Mouse (Mus musculus) erythroid progenitor cell, adult 5-6 weeks (primary cell): Measurements from ENCODE around the gene Prkg2. TPM values are rescaled to one million over a fixed set of nuclear protein-coding genes. Genes with fewer than 3 reads are reported as not detected.

Experiments used
- ATAC-seq: replicated peaks from 2 replicates; pipeline ENCODE4 v1.8.0; 2016; ENCODE audit warnings: moderate number of reproducible peaks, mild to moderate bottlenecking, moderate TSS enrichment, inconsistent platforms; ENCODE audit not compliant: poor library complexity, low FRiP score, severe bottlenecking
- total RNA-seq, 2 experiments: library from RNA; stranded (forward) in 1 of 2; stranded (reverse) in 1 of 2; fragments of 150-400 nt in 1 of 2; fragments of 186-747, 209-891 nt in 1 of 2; gene quantifications; 2 replicates each; pipeline versions ENCODE4 v1.2.3 to v1.2.4; 2015 to 2017; ENCODE audit warnings: low replicate concordance in 2 of 2

Prkg2 gene
- total RNA-seq, 2 experiments from 2014 or later: not detected

DNA sequence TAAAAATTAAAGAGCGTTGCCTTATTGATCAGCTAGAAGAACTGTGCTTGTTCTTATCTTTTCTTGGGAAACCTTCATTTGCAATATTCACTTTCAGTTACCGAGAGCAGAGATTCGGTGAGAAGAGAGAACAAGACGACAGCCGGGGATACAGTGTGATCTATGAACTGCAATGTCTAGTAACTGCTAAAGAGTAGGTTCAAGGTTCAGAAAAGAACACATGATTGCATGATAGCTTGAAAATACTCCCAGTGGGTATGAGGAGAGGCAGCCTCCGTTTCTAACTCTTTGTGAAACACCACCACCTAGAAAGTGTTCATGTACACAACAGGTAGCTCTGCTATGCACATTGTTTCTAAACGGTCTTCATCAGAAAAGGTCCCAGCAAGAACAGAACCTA is 55.8 kb downstream of the Prkg2 start:
- no peak for ATAC-seq

DNA sequence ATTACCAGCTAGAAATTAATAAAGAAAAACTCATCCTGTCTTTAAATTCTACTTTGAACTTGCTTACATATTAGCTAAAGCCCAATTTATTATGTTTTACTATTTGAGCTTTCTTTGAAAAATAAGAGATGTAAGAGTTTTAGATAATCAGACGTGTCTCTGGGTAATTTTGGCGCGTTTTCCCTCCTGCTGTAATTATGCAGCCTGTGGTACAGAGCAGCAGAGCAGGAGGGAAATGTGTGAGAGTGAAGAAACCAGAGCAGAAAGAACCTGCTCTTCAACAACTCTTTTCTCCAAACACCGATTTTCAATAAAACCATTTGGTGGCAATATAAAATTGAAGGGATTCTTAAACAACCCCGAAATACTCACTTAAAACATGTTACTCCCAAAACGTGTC is 58.8 kb downstream of the Prkg2 start:
- ATAC-seq: no peak

DNA sequence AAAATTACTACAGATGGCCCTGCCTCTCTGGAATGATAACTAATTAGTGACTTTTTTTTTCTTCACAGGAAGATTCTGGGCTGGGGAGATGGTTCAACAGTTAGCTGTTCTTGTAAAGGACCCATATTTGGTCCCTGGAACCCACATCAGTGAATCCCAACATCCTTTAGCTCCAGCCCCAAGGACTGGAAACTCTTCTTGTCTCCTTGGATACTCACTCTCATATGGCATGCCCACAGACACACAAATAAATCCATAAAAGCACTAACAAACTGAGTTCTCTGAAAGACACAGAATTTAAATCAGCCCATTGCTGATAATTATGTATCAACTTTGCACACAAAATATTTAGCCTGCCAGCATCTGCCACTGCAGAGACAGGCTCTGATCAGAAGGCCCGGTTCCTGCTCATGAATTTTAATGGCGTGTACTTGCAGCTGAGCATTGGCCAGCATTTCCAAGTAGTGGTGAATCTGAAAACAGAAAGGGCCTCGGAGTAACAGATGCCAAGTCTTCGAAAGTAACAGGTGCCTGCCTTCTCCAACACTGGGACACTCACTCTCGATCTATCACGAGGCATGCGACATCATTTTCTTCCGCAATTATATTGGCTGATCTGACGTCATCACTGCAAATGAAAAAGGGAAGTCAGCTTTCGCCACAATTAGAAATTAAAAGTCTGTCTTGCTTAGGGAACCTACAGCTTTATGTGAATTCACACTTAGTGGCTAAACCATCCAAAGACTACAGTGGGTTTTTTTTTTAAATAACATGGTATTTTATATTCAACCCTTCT is 61.1 kb downstream of the Prkg2 start:
- no peak for ATAC-seq

DNA sequence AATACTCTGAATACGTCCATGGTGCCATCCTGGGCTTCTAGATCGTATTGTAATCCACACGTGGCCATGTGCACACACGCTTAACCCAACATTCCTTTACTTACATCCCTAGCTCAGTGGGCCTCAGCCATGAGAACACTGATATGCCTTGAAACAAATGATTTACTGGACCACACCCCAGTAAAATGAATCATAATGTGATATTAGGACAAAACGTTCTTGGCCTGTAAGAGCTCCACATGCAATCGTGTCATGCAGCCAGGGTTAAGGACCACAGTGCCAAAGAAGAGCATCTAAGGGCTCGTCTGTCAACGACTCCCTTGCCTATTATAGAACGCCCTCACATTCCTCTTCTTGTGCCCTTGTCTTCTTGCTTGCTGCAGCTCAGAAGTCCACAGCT is 70.5 kb downstream of the Prkg2 start:
- no peak for ATAC-seq

DNA sequence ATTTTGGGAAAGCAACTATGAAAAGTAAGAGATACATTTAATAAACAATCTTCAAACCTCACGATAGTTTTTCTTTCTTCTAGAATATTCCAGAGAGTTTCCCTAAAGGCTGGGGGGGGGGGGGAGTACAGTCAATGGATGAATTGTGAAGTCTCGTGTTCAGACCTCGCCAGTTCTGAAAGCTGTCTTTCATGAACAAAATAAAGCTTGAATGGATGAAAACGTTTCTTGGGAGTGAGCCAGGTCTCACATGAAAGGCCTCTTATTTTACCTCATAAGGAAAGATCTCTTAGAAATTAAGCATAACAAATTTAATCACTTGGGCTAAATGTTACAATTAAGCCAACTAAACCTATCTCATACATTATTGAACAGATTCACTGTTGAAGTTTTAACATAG is 72.0 kb downstream of the Prkg2 start:
- no peak for ATAC-seq

DNA sequence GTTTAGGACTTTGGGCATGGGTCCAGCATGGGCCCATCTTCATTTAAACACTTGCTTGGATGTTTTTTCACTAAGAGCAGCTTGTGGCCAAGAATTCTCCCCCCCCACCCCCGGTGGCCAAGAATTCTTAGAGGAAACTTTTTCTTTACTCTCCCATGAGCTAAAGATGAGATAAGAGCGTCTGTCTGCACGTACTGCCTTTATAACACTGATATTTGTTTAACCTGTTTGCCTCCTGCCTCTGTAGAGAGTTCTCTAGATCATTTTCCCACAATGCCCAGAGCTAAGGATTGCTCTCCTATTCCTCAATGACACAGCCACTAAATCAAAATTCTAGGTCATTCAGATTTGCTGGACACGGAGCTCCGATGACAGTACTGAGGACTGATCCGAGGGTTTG is 72.8 kb downstream of the Prkg2 start:
- ATAC-seq: no peak

DNA sequence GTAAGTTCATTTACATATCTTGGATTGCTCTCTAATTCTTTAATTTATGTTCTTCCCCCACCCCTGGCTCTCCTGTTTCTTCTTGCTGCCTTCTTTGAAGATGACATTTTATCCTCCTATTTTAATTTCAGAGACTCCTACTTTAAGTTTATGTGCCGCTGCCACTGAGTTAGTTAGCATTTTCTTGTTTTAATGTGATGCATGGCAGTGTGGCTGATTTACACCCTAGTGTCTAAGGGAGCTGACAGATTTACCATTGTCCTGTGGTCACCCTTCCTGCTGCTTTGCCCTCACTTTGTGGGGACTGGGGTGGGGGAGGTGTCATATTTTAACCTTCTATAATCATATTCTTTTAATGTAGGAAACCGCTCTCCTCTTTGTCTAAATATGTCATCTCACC is 74.7 kb downstream of the Prkg2 start:
- ATAC-seq: no peak

DNA sequence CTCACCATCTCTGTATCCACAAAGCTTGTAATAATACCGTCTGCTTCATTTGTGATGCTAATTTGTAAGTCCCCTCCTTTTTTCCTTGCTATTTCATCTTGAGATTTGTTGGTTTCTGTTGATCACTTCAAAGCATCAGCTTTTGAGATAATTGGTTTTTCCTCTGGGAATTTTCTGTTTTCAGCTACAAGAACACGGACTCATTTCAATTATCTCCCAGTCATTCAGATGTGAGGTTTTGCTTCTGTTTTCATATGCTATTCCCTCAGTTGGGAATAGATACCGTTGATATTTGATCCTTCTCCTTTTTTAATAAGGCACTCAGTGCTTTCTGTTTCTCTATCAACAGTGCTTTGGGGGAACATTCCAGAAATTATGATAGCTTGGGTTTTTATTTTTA is 81.6 kb downstream of the Prkg2 start:
- ATAC-seq: no peak

DNA sequence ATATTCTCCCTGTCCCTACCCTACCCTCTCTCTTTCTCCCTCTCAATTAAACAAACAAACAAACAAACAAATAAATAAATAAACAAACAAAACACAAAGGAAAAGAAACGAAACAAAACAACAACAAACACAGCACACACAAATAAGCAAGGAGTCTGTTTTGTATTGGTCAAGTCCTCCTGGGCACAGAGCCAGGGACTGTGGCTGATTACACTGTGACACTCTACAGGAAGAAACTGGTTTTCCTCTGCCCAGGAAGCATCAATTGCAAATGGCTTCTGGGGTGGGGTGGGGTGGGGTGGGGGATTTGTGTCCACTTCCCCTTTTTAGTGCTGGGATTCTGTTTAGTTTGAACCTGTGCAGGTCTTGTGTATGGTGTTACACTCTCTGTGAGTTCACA is 83.8 kb downstream of the Prkg2 start:
- no peak for ATAC-seq

DNA sequence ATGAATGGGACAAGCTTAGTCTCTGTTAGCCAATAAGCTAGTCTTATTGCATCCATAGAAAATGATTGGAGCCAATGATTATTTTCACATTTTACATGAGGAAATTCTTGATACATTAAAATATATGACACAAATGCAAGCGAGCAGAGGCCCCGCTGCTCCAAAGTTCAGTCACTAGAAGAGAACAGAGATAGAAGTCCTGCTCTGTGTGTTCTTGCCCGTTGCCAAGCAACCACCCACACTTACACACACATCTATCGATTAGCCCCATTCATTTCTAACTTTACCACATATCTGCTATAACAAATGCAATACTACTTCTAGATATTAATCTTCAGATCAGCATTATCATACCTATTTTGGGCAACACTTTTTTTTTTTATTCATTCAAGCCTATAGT is 85.6 kb downstream of the Prkg2 start:
- ATAC-seq: no peak

DNA sequence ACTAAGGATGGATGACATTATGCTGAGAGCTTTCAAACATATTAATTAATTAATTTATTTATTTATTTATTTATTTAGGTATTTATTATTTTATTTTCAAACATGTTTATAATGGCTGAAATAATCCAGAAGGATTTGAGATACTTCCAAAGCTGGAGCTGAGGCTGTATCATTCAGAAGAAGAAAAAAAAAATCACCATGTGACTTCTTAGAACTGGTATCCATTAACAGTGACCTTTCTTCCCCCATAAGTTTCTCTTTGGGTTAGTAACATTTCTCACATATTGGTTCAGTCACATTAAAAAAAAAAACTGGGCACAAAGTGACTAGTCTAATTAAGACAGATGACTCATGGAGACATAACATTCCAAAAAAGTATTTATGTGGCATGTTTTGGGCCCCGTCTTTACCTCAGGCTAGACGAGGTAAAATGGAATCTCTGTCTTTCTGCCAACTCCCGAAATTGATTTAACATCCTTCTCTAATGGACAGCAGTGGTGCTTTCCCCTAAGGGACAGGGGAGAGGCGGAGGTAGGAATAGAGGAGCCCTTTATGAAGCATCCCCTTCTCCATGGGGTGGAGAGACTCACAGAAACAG is 86.6 kb downstream of the Prkg2 start:
- ATAC-seq: no peak

DNA sequence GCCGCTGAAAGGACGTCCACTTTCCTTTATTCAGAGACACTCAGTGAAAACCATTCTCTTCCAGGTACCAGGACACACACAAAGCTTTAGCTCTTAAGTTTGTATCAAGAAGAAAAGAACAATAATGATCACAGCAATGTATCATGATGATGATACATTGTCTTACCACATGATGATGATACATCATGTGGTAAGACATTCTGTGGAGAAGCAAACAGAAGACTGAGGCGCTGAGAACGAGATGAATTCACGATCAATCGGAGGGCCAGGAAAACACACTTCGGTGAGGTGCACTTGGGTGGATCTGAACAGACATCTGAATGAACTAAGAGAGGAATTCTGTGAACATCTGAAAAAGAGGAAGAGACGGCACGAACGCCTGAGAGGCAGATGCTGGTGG is 87.4 kb downstream of the Prkg2 start:
- ATAC-seq: no peak

DNA sequence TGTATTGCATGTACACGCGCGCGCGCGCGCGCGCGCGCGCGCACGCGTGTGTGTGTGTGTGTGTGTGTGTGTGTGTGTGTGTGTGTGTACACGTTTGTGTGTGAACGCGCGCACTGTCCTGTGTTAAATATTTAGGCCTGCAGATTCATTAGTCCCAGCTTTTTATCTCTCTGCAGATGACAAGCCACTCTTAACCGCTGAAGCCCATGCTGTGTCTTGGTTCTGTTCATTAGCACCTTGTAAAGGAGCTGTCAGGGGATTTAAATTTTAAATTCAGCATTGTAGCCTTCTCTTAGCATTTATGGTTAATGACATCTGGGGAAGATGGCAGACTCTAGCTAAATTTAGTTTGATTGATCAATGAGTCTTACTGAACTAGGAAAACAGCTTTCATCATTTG is 90.5 kb downstream of the Prkg2 start:
- no peak for ATAC-seq

DNA sequence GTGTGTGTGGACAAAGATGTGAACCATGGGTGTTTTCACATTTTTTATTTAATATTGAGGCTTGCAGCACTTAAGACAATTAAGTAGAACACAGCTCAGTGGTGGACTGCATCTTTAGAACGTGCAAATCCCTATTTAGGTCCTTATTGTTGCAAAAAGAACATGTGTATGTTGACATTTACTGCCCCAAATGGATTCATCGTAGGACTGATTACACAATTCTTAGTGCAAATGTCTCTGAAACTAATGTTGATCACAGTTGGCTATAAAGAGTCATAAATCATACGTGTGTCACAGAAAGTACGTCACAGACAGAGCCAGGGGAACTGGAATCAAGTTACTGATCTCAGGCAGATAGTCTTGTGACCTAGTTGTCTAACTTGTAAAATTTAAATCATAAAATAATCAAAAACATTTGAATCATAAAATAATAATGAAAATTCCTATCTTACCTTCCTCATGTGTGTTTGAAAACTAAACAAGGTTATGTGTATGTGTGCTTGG is 91.0 kb downstream of the Prkg2 start:
- ATAC-seq: no peak

DNA sequence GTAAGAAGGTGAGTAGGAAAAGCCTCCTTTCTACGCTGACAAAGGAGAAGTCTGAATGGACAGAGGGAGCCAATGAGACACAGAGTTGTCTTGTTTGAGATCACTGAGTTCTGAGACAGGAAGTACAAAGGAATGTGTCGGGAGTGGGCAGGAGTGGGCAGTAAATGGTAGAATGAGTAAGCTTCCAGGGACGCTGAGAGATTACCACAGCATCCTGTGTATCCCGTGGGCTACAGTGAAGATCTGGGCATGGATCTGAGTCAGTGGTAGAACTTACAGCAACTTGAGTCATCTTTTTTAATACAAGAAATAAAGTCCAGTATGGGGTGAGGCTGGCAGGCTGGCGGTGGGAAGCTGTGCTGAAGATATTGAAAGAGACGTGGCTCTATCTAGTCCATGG is 93.4 kb downstream of the Prkg2 start:
- ATAC-seq: no peak

DNA sequence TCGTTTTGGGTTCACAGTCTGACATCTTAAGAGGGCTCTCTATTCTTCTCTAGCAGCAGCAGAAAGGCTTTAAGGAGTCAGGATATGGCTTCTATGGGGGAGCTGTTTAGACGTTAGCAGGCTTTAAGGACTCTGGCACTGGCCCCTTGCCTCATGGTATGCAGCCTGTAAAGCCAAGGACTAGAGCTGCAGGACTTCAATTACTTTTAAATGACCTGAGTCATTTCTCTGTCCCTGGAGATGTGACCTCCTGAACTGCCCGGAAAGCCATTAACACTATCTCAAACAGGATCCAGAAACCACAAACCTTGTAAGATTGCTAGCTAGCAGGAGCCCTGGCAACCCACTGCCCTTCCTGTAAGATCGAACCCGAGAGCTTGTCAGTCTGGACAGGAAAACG is 96.4 kb downstream of the Prkg2 start:
- ATAC-seq: no peak

DNA sequence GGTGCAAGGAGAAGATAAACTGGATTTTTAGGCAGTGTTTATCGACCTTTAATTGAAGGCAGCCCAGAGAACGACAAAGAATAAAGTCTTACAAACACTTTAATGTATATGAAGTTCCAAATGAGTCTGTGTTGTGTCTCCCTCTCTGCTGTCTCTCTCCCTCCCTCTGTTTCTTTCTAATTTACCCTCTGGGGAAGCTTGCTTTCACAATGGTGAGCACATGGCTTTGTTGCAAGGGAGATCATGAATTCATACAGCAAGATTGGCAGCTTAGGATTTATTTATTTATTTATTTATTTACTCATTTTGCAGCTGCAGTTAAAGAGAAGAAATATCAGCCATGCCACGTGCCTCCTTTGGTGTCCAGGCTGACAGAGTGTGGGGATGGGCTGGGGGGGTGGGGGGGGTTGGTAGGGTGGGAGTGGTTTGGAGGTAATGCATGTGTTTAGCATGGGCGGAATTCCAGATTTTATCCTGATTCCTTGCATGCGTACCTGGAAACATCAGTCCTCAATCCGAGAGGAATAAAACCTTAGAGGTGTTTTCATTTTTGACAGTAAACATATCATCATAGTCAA is 97.4 kb downstream of the Prkg2 start:
- ATAC-seq: no peak

DNA sequence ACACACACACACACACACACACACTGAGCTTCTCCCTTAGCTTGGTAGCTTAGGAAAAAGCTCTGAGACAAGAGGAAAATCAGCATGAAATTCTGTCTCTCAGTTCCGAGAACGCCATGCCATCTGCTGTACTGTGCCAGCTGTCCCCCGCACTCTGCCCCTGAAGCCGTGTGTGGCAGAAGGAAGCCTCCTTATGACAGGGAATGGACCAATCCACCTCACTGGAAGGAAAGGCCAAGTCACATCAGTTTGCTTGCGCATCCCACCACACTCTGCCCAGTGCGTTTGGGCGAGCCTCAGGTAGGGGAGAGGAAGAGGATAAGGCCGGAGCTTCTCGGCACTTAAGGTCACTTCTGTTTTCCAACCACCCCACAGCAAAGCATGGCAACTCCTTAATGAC is 98.0 kb downstream of the Prkg2 start:
- no peak for ATAC-seq

DNA sequence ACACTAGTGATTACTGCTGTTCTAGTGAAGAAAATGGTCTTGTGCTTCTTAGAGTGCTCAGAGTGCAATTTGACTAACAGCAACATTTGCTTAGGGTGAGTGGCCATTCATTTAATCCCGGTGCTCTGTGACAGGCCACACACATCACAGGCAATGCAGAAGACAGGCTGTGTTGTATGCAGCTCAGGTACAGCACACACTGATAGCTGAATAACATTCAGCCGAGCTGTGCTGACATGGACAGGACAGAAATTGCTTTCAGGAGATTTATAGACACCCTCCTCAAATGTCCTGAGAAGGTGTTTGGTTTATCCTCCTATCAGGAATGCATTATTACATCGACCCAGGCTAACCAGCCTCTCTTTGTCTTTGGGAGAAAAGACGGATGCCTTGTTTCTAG is 99.3 kb downstream of the Prkg2 start:
- no peak for ATAC-seq

DNA sequence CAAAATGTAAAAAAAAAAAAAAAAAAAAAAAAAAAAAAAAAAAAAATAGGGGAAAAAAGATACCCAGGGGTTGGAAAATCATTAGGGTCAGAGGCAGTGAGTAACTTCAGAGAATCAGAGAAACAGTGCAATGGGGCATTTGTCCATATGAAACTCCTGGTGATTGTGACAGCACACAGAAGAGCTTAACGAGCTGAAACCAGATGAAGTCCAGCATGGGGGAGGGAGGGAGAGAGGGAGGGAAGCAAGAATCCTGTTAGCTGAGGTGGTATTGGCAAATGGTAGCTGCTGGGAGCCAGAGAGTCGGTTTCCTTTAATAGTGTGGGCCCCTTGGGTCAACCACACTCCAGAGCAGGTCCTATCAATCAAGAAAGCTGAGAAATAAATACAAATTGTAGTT is 100.5 kb downstream of the Prkg2 start:
- ATAC-seq: no peak

DNA sequence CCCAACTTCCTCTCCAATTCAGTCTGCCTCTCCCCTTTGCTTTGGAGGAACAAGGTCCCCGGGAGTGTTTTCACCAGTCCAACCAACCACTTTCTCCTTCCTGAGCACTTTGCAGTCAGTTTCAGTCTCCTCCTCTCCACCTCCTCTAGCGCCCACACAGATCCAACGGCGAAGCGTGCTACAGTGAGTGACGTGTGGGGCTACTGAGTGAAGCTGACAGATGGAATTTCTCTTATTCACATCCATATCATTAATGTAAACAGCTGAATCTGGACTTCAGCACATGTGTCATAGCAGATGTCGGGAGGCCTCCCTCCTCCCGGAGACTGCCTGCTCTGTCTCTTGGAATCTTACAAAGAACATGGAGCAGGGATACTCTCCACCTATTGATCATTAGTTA is 101.2 kb downstream of the Prkg2 start:
- no peak for ATAC-seq
